Mouse (Mus musculus): ENCODE results near the gene Olfr73.

- TF ChIP-seq CTCF (IDR thresholded peaks at IDR 0.05; ENCODE audit: control insufficient read depth, insufficient read depth, low read length) (no peak), POLR2A (IDR thresholded peaks at IDR 0.05; ENCODE audit: borderline replicate concordance, control insufficient read depth, low read depth, low read length) (no peak)
These were observed at the start of gene Olfr73 for GRCm38 (mm10) chr2:88037599-88037998.
